Mouse (Mus musculus): ENCODE results near the gene Il33.

Il33 gene

DNA sequence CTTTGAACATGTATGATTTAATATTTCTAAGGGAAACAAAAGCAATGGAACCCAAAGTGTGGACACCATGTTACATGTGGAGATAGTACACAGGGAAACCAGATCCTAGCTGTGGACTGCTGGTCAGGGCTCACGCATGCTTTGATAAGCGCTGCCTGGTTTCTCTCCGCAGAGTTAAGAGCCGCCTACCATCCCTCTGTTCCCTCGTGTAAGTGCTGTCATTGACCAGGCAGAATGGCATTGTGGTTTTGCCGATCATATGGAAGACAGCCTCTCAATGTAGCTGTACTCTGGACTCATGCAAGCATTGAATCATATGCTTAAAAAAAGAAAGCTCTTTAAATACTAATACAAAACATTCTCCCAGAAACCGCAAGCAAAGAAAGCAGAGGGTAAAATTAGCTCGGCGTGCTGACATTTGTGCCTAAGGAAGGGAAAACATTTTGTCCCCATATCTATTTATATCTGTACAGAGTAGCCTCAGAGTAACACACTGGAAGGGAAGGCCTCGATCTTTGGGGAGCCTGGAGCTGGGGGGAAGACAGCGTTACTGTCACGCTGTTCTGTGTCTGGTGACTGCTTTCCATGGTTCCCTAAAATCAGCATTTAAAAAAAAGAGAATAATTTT, 61.7 kb downstream of the Il33 start:
- DNase-seq (ENCODE audit: low spot score) = no peak

DNA sequence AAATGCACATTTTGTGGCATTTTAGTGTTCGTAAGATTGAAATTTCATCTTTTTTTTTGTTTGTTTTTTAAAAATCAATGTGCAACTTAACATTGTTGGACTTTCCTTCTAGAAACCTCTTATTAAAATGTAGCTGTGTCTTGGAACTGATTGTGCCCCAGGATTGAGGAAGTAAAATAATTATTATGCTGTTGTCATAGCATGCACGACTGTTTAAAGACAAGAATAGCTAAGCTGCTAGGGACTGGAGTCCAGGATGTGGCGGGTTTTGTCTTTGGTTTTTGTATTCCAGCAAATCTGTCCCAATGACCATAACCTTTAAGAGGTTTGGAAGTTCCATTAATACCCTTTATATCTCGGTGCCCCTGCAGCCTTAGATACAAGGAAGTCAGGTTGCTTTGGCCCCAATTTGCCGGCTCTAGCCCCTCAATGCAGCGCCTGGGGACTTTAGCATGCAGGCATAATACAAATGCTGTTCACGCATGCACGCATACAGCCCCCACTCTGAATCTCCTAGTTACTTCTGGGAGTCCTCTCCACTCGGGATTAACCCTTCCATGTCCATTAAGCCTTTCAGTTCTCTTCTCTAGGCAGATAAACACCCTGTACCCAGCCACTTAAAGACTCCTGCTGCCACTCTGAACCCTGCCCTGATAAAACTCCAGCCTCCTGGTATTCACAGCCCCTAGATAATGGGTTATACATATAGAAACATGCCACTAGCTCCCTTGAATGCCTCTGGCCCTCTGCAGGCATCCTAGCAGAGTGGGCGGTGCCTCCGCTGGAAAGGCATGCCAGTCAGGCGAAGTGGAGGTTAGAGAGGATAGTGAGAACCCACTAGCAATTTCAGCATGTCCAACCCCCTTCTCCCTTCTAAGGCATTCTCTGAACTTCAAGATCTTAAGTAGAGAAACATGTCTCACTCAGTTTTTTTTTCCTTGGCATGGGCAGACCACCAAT, 75.8 kb downstream of the Il33 start:
- no peak for DNase-seq (ENCODE audit: low spot score)

DNA sequence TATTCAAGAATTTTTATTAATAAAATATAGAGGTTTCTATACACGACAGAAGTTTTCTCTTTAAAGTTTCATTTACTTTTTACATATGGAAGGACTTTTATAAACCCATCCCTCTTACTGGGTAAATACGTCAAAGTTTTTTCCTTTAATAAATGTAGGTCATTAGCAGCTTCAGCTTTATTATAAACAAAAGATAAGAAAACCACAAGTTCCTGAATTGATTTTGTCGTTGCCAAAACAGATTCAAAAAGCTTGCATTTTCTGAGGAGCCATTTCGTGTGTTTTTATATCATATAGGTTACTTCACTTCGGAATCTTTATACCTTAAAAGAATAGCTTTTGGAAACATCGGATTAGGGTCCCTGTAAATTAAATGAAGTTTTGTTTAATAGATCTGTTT, 76.6 kb downstream of the Il33 start:
- DNase-seq (ENCODE audit: low spot score) = no peak

DNA sequence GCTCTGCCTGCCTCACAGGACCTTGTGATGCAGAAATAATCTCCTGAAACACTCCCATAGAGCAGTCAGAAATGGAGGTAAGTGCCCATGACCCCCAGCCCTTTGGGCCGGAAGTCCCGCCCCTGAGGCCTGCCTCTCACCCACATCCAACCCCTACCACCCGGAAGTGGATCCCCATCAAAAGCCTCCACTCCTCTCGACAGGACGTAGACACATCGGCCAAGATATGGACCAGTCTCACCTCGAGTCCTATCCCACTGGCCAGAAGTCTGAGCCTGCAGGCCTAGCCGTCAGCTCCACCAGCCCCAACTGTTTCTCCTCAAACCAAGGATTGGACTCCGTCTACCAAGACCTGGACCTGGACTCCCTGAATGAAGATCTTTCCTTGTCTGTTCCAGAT, 78.7 kb downstream of the Il33 start, which contains the start of gene Trpd52l3:
TSS of gene Trpd52l3 (plus strand) at position 170 of the 400 bp plus-strand sequence.
- no peak for DNase-seq (ENCODE audit: low spot score)

DNA sequence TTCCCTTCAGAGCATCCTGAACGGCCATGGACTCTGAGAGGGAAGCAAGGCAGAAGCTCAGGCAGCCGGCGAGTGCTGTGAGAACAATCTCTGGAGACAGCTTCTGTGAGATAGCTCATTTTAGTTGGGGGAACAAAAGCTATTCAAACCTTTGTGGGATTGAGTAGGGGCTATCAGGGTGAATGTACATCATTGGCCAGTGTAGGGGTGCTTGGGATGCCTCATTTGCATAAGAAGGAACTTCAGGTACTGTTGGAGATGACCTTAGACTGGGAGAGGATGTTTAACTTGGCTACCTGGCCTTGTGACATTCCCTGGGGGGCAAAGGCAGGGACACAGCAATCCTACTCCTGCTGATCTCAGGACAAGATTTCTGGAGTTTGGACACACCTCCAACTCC, 81.5 kb downstream of the Il33 start:
- DNase-seq (ENCODE audit: low spot score) = no peak

All from retina, embryonic 14.5 days (tissue).